Mouse (Mus musculus) left cerebral cortex, adult 9 months (tissue): ENCODE data around the gene BC025920.
A peak's percentile ranks its signal among the peaks of the same experiment; 100 is the strongest.

Experiments used
- DNase-seq, 2 experiments: peaks; one replicate each; pipeline ENCODE4 v3.0.0; 2022; ENCODE audit warnings: low spot score in 2 of 2

BC025920 gene

GRCm38 (mm10) chr10:81605974-81606751 is at the start of gene BC025920:
Gene BC025920 (plus strand): TSS chr10:81606270.
- peak; percentile 96 to 97 for DNase-seq

- no peak for DNase-seq
Measured at GRCm38 (mm10) chr10:81556282-81556681, 49.8 kb upstream of the BC025920 start.

- no peak for DNase-seq
Measured at GRCm38 (mm10) chr10:81557491-81557890, 48.6 kb upstream of the BC025920 start.

- peak in 1 of 2 experiments; percentile 63 for DNase-seq
Measured at GRCm38 (mm10) chr10:81559163-81559626, 46.9 kb upstream of the BC025920 start, which contains the start of gene Aes. Gene Aes (plus strand): TSS chr10:81559488.

- peak in 1 of 2 experiments; percentile 74 for DNase-seq
Measured at GRCm38 (mm10) chr10:81559627-81560539, 46.2 kb upstream of the BC025920 start.

GRCm38 (mm10) chr10:81560719-81561459 is 45.2 kb upstream of the BC025920 start:
- DNase-seq: no peak

GRCm38 (mm10) chr10:81562411-81562810 is 43.7 kb upstream of the BC025920 start:
- no peak for DNase-seq

GRCm38 (mm10) chr10:81563481-81563880 is 42.6 kb upstream of the BC025920 start:
- DNase-seq: peak in 1 of 2 experiments; percentile 20

GRCm38 (mm10) chr10:81564216-81564615 is 41.9 kb upstream of the BC025920 start:
- peak in 1 of 2 experiments; percentile 7 for DNase-seq

- peak in 1 of 2 experiments; percentile 54 for DNase-seq
Measured at GRCm38 (mm10) chr10:81564734-81565133, 41.3 kb upstream of the BC025920 start.

GRCm38 (mm10) chr10:81565257-81566228 is 40.5 kb upstream of the BC025920 start:
- no peak for DNase-seq

- no peak for DNase-seq
Measured at GRCm38 (mm10) chr10:81568381-81569191, 37.5 kb upstream of the BC025920 start.

GRCm38 (mm10) chr10:81569507-81570237 is 36.4 kb upstream of the BC025920 start:
- DNase-seq: no peak

- DNase-seq: no peak
Measured at GRCm38 (mm10) chr10:81570238-81570800, 35.8 kb upstream of the BC025920 start.

GRCm38 (mm10) chr10:81570831-81571500 is 35.1 kb upstream of the BC025920 start:
- DNase-seq: peak; percentile 79 to 95

GRCm38 (mm10) chr10:81571501-81571876 is 34.6 kb upstream of the BC025920 start:
- DNase-seq: peak; percentile 99 to 100

- no peak for DNase-seq
Measured at GRCm38 (mm10) chr10:81572133-81572671, 33.9 kb upstream of the BC025920 start.

GRCm38 (mm10) chr10:81572975-81573374 is 33.1 kb upstream of the BC025920 start:
- DNase-seq: no peak
